In the genomic region with DNA sequence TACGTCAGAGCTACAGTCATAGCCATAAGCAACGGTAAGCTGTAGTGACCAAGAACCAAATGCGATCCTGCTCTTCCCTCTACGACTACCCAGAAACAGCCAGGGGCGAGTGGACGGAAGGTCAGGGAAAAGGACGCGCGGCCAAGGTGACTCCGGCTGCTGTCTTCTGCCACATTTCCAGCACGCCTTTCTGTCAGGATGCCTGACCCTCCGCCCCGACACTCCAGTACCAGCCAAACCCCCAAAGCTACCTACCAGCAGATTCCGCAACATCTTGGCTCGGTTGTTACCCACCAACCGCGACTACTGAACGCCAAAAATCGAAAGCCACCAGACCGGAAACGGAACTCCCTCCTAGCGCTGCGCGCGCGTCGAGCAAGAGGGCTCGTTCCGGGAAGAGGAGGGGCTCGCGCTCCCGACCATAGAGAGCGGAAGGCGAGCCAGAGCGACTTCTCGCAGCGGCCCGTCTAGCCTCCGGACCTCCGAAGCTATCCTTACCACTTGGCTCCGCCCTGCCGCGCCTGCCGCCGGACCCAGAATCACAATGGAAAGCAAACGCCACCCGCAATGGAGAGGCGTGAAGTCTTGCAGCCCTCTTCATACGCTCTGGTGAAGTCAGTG, we compare ENCODE assay signal across 8 mouse cellular contexts. TPM values are rescaled to one million over a fixed set of nuclear protein-coding genes. Genes with fewer than 3 reads are reported as not detected.
DNase-seq lines count a peak whose midpoint lies in the region; ATAC-seq and TF ChIP-seq lines count a peak whose summit lies in the region.

A gene (minus strand): TSS at position 494 of the 621 bp plus-strand sequence.

- H3K27ac ChIP-seq in bone marrow macrophage, adult 2 months (ENCODE audit: insufficient read depth, low read depth, low read length): peak within 1 kb of the TSS; percentile 86
- peak within 1 kb of the TSS; percentile 85 for H3K27ac ChIP-seq in embryonic fibroblast, embryonic 13.5 days (ENCODE audit: insufficient read depth, low read length)
- H3K27ac ChIP-seq in kidney, embryonic 14.5 days (ENCODE audit: low read depth, low read length): peak within 1 kb of the TSS; percentile 90
- peak within 1 kb of the TSS; percentile 94 for H3K27ac ChIP-seq in limb, embryonic 15.5 days

- ATAC-seq in kidney, embryonic 14.5 days (ENCODE audit: low FRiP score, low TSS enrichment): peak; percentile 99
- ATAC-seq in limb, embryonic 15.5 days (ENCODE audit: insufficient number of reproducible peaks, low FRiP score, low TSS enrichment, low read depth): peak; percentile 98

- H3K9ac ChIP-seq in kidney, embryonic 14.5 days (ENCODE audit: low read depth, low read length): peak within 1 kb of the TSS; percentile 67
- peak within 1 kb of the TSS; percentile 77 for H3K9ac ChIP-seq in limb, embryonic 15.5 days

- H3K4me1 ChIP-seq in bone marrow macrophage, adult 2 months (ENCODE audit: control insufficient read depth, insufficient read depth, low read length): peaks cover 9% of the 10 kb centered on the region
- H3K4me1 ChIP-seq in embryonic fibroblast, embryonic 13.5 days (ENCODE audit: control insufficient read depth, insufficient read depth, low read length): peaks cover 3% of the 10 kb centered on the region; the same call in 1 of the 2 replicates
- peaks cover 7% of the 10 kb centered on the region; the same call in 1 of the 2 replicates for H3K4me1 ChIP-seq in kidney, embryonic 14.5 days (ENCODE audit: control insufficient read depth, insufficient read depth, low read length)
- H3K4me1 ChIP-seq in limb, embryonic 15.5 days: peaks cover 13% of the 10 kb centered on the region

- no peak for TF ChIP-seq CTCF in bone marrow macrophage, adult 2 months (IDR thresholded peaks at IDR 0.05; ENCODE audit: low read depth, low read length)
- TF ChIP-seq CTCF in embryonic fibroblast, embryonic 13.5 days (IDR thresholded peaks at IDR 0.05; ENCODE audit: borderline replicate concordance, insufficient read depth, low read length): no peak

- no peak for TF ChIP-seq POLR2A in bone marrow macrophage, adult 2 months (IDR thresholded peaks at IDR 0.05; ENCODE audit: borderline replicate concordance, low read depth, low read length)
- peak; percentile 98 for TF ChIP-seq POLR2A in embryonic fibroblast, embryonic 13.5 days (IDR thresholded peaks at IDR 0.05; ENCODE audit: low read depth, low read length)

- DNase-seq in A20 (ENCODE audit: low read depth, low spot score): peak; percentile 97
- peak; percentile 97 for DNase-seq in heart, adult 9 months (ENCODE audit: low spot score in 2 of 2)
- peak; percentile 88 to 89 for DNase-seq in monocyte, adult 2 months (ENCODE audit: low read depth in 1 of 2, low spot score in 2 of 2)
- DNase-seq in spleen, postnatal 36 days (ENCODE audit: low spot score in 2 of 2): peak; percentile 96

- under 1% methylated on average over 49 of the region's 49 CpGs for WGBS in kidney, embryonic 14.5 days
- WGBS in limb, embryonic 15.5 days: under 1% methylated on average over 49 of the region's 49 CpGs

- peak within 1 kb of the TSS; percentile 78 for H3K4me3 ChIP-seq in bone marrow macrophage, adult 2 months (ENCODE audit: insufficient read depth, low read length)
- peak within 1 kb of the TSS; percentile 86 for H3K4me3 ChIP-seq in embryonic fibroblast, embryonic 13.5 days (ENCODE audit: insufficient read depth, low read length)
- H3K4me3 ChIP-seq in kidney, embryonic 14.5 days (ENCODE audit: low read length): peak within 1 kb of the TSS; percentile 88
- H3K4me3 ChIP-seq in limb, embryonic 15.5 days: peak within 1 kb of the TSS; percentile 78

- peak within 1 kb of the TSS; percentile 69 for H3K4me2 ChIP-seq in kidney, embryonic 14.5 days (replicated peaks; ENCODE audit: low read depth, low read length)
- H3K4me2 ChIP-seq in limb, embryonic 15.5 days: peak within 1 kb of the TSS; percentile 69

- H3K27me3 ChIP-seq in kidney, embryonic 14.5 days (ENCODE audit: control insufficient read depth, insufficient read depth, low read length): no peaks in the 10 kb centered on the region
- H3K27me3 ChIP-seq in limb, embryonic 15.5 days: no peaks in the 10 kb centered on the region

- peaks cover 30% of the 10 kb centered on the region; the same call in 1 of the 2 replicates for H3K36me3 ChIP-seq in kidney, embryonic 14.5 days (ENCODE audit: control insufficient read depth, insufficient read depth, low read length)
- H3K36me3 ChIP-seq in limb, embryonic 15.5 days: peaks cover 17% of the 10 kb centered on the region

- no peaks in the 10 kb centered on the region for H3K9me3 ChIP-seq in kidney, embryonic 14.5 days (ENCODE audit: control insufficient read depth, low read length)
- no peaks in the 10 kb centered on the region for H3K9me3 ChIP-seq in limb, embryonic 15.5 days

RNA-seq across cellular contexts. Expression of the gene that starts here (rescaled TPM):
- polyA plus RNA-seq in bone marrow macrophage, adult 2 months (2012; ENCODE audit: insufficient read depth, insufficient read length, missing spikeins): 257 and 284 TPM in 2 replicates
- polyA plus RNA-seq in embryonic fibroblast, embryonic 13.5 days (2011; ENCODE audit: insufficient read length, low read depth, missing spikeins): 242 and 256 TPM in 2 replicates
- polyA plus RNA-seq in kidney, embryonic 14.5 days (2014; fragmentation: Nextera tagmentation; extraction: Ambion mirVana): 669 and 936 TPM in 2 replicates
- 572 and 583 TPM in 2 replicates for polyA plus RNA-seq in limb, embryonic 15.5 days (2015; fragmentation: Nextera tagmentation; extraction: Ambion mirVana)

Comparison
In these comparisons a context has a peak if more than half of its experiments do, and no peak if none do; other contexts are left out.
1. Peak in every context shown above with its lines: DNase-seq, ATAC-seq, H3K4me3 ChIP-seq and H3K27ac ChIP-seq.